Mouse (Mus musculus) hindbrain, embryonic 11.5 days (tissue): ENCODE results near the gene Gm7030. TPM values are rescaled to one million over a fixed set of nuclear protein-coding genes. Genes with fewer than 3 reads are reported as not detected.
"Not testable (repeated sequence)": the region's sequence is repeated elsewhere in the genome, so short reads cannot be mapped to it uniquely, and the experiment has no call there.

ENCODE experiments used
- ATAC-seq: fragments of 200-750 bp; cut with Nextera tagmentation; 2 replicates; pipeline ENCODE4 v1.8.0; 2017; ENCODE audit warnings: mild to moderate bottlenecking, moderate TSS enrichment, moderate library complexity; ENCODE audit not compliant: low FRiP score
- DNase-seq: peaks from one replicate; pipeline ENCODE4 v3.0.0-alpha.2; 2015; ENCODE audit warnings: low spot score
- H3K27ac ChIP-seq: fragments of 300-500 bp; sonication (generic); 2 replicates; pipeline ENCODE4 v1.5.1; 2014; ENCODE audit warnings: mild to moderate bottlenecking, low read depth, low read length
- H3K27me3 ChIP-seq: fragments of 300-500 bp; sonication (generic); 2 replicates; pipeline ENCODE4 v1.6.1; 2014; ENCODE audit warnings: mild to moderate bottlenecking, low read length, moderate library complexity, mixed read lengths; ENCODE audit not compliant: control insufficient read depth, insufficient read depth
- H3K36me3 ChIP-seq: fragments of 300-500 bp; sonication (generic); 2 replicates; pipeline ENCODE4 v1.6.1; 2014; ENCODE audit warnings: mild to moderate bottlenecking, low read length, moderate library complexity, mixed read lengths; ENCODE audit not compliant: control insufficient read depth, insufficient read depth
- H3K4me1 ChIP-seq: fragments of 300-500 bp; sonication (generic); replicated peaks from 2 replicates; pipeline ENCODE4 v1.6.1; 2014; ENCODE audit warnings: low read length, mixed read lengths; ENCODE audit not compliant: control insufficient read depth, insufficient read depth
- H3K4me2 ChIP-seq: fragments of 300-500 bp; sonication (generic); replicated peaks from 2 replicates; pipeline ENCODE4 v1.6.1; 2014; ENCODE audit warnings: mild to moderate bottlenecking, low read depth, low read length
- H3K4me3 ChIP-seq: fragments of 300-500 bp; sonication (generic); 2 replicates; pipeline ENCODE4 v1.5.1; 2014; ENCODE audit warnings: low read depth, low read length
- H3K9ac ChIP-seq: fragments of 300-500 bp; sonication (generic); 2 replicates; pipeline ENCODE4 v1.6.1; 2014; ENCODE audit warnings: low read depth, low read length
- H3K9me3 ChIP-seq: fragments of 300-500 bp; sonication (generic); 2 replicates; pipeline ENCODE4 v1.6.1; 2016; ENCODE audit warnings: low read length; ENCODE audit not compliant: control insufficient read depth
- WGBS: fragments of 180-500 bp; shearing (Covaris S2); extraction: QIAGEN DNeasy Blood & Tissue Kit; methylation state at CpG from one replicate; pipeline ENCODE4 v1.1.7; 2014; 5-methylcytosine and 5-hydroxymethylcytosine counted together
- polyA plus RNA-seq: library from polyadenylated mRNA; unstranded; fragments of >200 nt; fragmentation: Nextera tagmentation; extraction: Ambion mirVana; gene quantifications from 2 replicates; pipeline ENCODE4 v1.2.1, GENCODE M21; 2014

The Gm7030 gene
- polyA plus RNA-seq, 1 experiment from 2014 or later, result not detected

DNA sequence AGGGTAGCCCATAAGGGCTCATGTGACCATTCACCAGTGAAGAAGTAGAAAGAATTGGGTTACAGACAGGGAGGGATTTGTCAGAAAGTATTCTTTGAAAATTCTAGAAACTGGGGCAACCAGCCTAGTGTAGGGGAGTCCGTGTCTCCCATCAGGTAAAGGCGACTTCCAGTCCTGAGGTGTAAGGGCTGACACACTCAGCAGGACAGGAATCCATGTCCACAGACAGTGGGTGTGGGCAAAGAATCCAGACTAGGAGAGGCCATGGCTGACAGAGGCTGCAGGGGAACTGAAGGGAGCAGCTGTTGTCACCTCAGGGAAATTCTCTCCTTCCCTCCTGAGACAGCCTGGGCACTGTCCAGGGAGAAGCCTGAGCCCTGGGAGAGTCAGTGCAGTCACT lies 37.7 kb upstream of the Gm7030 start:
- DNase-seq, result not testable (repeated sequence)

DNA sequence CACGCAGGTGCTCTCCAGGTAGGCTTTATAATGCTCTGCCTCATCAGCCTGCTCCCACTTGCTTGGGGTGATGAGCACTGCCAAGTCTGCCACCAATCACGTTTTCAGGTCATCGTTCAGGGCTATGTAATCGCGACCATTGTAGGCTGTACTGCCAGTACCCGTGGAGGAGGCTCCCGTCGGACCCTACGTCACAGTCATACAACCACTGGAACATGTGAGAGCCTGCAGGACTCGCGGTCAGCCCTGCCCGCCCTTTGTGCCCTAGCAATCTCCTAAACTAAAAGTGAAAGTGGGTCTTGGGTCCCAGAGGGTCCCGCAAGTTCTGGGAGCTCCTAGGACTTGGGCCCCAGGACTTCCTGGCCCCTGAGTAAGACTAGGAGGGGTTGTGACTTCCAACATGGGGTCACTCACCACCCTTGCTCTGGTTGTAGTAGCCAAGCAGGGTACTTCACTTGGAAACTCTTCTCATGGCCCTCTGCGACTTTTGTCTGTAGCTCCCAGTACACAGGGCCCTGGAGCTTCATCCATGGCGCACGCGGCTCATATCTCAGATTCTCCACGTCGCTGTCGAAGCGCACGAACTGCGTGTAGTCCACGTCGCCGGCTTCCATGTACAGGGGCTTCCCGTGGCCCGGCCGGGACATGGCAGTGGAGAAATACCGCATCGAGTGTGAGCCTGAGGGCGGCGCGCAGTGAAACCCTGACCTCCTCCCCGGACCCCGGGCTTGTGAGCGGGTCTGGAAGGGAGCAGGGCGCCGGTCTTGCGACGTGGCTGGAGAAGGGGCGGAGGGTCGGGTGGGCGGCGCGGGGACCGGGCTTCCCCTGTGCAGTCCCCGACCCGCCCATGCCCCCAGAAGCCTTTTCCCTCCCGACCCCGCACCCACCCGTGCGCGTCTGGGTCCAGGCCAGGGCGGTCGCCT lies 32.2 kb upstream of the Gm7030 start:
- Histone ChIP-seq H3K9me3 (no peaks in the 10 kb centered on the region), H3K9ac (no peak overlapping the region), H3K27me3 (peaks cover 67% of the 10 kb centered on the region), H3K27ac (no peak overlapping the region), H3K4me3 (no peak overlapping the region), H3K4me2 (peak overlapping the region; percentile 21; the same call in 1 of the 2 replicates), H3K36me3 (no peaks in the 10 kb centered on the region), H3K4me1 (no peaks in the 10 kb centered on the region)
- ATAC-seq, result no peak
- 2% methylated on average over 53 of the region's 56 CpGs for WGBS
- no peak for DNase-seq

More for the DNA sequence above, 37.7 kb upstream of the Gm7030 start:
- not testable (repeated sequence) for H3K36me3 ChIP-seq, H3K9me3 ChIP-seq, H3K4me2 ChIP-seq, H3K4me3 ChIP-seq, H3K27ac ChIP-seq, H3K9ac ChIP-seq, ATAC-seq, H3K4me1 ChIP-seq
- H3K27me3 ChIP-seq, result peaks cover 67% of the 10 kb centered on the region
- 14% methylated on average over 2 of the region's 2 CpGs for WGBS

- Histone ChIP-seq H3K27me3 (peaks cover 47% of the 10 kb centered on the region), H3K4me2 (0 out of 2 replicates have a peak overlapping the region, but pooled peaks have one; percentile 38)
- DNase-seq, H3K4me3 ChIP-seq, H3K9me3 ChIP-seq, H3K36me3 ChIP-seq, H3K9ac ChIP-seq, H3K27ac ChIP-seq, H3K4me1 ChIP-seq, ATAC-seq: not testable (repeated sequence)
- 18% methylated on average over 11 of the region's 11 CpGs for WGBS
These were observed 29.0 kb upstream of the Gm7030 start for GRCm38 (mm10) chr17:36158264-36158663.

DNA sequence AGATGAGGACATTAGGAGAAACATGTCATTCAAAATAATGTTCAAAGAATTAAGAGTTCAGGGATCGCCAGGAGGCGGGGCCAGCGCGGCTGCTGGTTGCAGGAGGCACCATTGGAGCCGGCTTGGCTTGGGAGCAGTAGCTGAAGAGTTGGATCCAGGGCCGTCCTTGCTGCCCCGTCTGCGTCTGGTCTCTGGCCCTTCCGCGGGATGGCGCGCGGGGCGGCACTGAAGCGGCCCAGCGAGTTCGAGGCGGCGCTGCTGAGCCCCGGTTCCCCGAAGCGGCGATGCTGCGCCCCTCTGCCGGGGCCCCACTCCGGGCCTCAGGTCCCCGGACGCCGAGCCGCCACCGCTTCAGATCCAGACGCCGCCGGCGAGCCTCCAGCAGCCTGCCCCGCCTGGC lies 28.6 kb upstream of the Gm7030 start:
- H3K27ac ChIP-seq, H3K9me3 ChIP-seq, DNase-seq, H3K4me1 ChIP-seq, H3K36me3 ChIP-seq, ATAC-seq, H3K9ac ChIP-seq: not testable (repeated sequence)
- WGBS, result under 1% methylated on average over 31 of the region's 36 CpGs
- Histone ChIP-seq H3K4me2 (peak overlapping the region; percentile 38), H3K4me3 (0 out of 2 replicates have a peak overlapping the region, but pooled peaks have one; percentile 19), H3K27me3 (peaks cover 44% of the 10 kb centered on the region)

DNA sequence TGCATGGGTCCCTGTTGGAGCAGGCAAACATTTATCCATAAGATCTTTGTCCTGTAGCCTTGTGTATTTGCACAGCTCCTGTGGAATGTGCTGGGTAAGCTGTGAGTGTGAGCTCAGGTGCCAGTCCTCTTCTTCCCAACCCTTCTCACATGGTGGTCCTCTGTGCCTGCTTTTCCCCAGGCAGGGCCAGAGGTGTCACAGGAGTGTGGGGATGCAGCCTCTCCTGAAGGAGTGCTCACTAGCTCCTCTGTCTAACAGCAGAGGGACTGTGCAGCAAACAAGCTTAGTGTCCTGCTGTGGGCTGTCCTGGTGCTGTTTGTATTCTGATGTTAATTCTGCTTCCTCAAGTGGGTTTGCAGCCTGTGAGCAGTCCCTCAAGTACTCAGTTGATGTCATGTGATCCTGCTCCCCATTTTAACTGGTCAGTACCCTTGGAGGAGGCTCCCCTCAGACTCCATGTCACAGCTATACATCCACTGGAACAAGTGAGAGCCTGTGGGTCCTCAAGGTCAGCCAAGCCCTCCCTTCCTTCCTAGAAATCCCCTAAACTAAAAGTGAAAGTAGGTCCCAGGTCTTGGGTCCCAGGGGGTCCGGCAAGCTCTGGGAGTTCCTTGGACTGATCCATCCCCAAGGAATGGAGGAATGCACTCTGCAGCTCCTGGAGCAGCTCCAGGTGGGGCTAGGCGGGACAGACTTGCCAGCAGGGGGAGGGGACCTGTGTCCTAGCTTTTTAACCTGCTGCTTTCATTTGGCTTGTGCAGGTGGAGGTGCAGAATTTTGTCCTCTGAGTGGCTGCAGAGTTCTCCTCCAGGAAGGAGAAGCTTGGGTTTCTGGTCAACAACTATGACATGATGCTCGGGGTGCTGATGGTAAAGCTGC lies 25.3 kb upstream of the Gm7030 start:
- no peaks in the 10 kb centered on the region for H3K36me3 ChIP-seq

GRCm38 (mm10) chr17:36151200-36151599 lies 22.0 kb upstream of the Gm7030 start:
- 51% methylated on average over 4 of the region's 4 CpGs for WGBS
- H3K9me3 ChIP-seq, result not testable (repeated sequence)

More for the DNA sequence above, 25.3 kb upstream of the Gm7030 start:
- no peak overlapping the region for H3K4me3 ChIP-seq
- H3K27ac ChIP-seq, result no peak overlapping the region
- 23% methylated on average over 3 of the region's 3 CpGs for WGBS
- no peak overlapping the region for H3K9ac ChIP-seq
- ATAC-seq (no peak), DNase-seq (no peak)
- H3K4me2 ChIP-seq, result no peak overlapping the region
- peaks cover 21% of the 10 kb centered on the region for H3K27me3 ChIP-seq
- H3K9me3 ChIP-seq, result no peaks in the 10 kb centered on the region
- no peaks in the 10 kb centered on the region for H3K4me1 ChIP-seq

DNA sequence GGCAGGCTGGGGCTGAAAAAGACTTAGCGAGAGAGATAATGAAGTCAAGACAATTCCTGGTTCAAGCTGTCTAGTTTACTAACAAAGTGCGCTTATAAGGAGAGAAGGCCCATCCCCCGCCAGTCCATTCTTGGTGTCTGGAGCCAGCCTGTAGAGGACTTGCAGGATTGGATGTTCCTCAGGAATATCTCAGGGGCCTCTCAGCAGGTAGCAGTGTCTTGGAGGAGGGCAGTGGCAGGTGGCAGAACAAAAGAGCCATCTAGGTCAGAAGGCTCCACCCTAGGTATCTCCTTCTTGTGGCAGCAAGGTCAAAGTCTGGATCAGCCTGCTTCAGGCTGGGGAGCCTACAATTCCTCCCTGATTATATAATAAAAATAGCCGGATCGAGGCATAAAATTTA lies 19.2 kb upstream of the Gm7030 start:
- WGBS, result 77% methylated on average over 5 of the region's 5 CpGs
- H3K4me3 ChIP-seq, H3K9ac ChIP-seq, H3K4me2 ChIP-seq, H3K36me3 ChIP-seq, DNase-seq, ATAC-seq, H3K9me3 ChIP-seq, H3K4me1 ChIP-seq, H3K27ac ChIP-seq: not testable (repeated sequence)
- H3K27me3 ChIP-seq, result peaks cover 27% of the 10 kb centered on the region

More at GRCm38 (mm10) chr17:36151200-36151599, 22.0 kb upstream of the Gm7030 start:
- ATAC-seq, H3K27ac ChIP-seq, H3K4me1 ChIP-seq, H3K36me3 ChIP-seq, H3K4me2 ChIP-seq, H3K9ac ChIP-seq, H3K4me3 ChIP-seq, DNase-seq: not testable (repeated sequence)
- peaks cover 11% of the 10 kb centered on the region for H3K27me3 ChIP-seq

DNA sequence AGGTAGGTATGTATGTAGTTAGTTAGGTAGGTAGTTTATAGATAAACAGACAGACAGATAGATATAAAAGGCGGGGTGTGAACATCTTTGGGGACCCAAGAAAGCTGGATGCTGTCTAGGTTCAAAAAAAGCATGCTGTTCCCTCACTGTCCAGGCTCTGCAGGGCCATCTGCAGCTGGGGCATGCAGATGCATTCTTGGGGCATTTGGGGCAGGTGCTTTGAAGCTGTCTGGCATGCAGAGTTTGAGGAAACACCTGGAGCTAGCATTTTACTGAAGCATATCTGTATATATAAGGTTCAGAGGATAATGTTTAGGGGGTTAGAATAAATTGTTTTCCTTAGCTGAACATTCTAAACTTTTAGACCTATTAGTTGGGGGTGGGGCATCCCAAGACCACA lies 17.7 kb upstream of the Gm7030 start:
- not testable (repeated sequence) for H3K36me3 ChIP-seq, H3K27ac ChIP-seq, DNase-seq, ATAC-seq, H3K9ac ChIP-seq, H3K4me2 ChIP-seq, H3K4me3 ChIP-seq, H3K9me3 ChIP-seq, H3K4me1 ChIP-seq
- 84% methylated on average over 1 of the region's 1 CpGs for WGBS
- H3K27me3 ChIP-seq, result peaks cover 32% of the 10 kb centered on the region
